Mouse (Mus musculus) kidney, postnatal 14 days (tissue): ENCODE data around the gene Dmd.

Experiments
- DNase-seq: peaks from one replicate; pipeline ENCODE4 v3.0.0; 2022; ENCODE audit warnings: mixed read lengths

Gene Dmd

DNA sequence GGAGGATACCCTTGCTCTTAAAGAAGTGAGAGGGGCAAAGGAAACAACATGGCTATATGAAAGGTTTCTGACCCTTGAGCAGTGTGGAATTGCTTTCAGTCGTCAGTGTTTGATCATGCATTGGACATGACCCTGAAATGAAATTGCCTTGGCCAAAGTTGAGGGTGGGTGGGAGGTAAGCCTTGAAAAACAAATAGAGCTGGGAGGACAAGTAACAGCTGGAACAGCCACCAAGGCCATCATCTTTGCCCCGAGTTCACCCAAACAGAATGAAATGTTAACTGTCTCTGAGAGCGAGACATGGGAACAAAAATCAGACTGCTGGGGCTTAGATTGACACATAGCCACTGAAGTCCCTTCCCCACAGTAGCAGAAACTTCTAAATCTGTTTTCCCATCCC lies 2100.9 kb downstream of the Dmd start:
- DNase-seq = peak; percentile 14

DNA sequence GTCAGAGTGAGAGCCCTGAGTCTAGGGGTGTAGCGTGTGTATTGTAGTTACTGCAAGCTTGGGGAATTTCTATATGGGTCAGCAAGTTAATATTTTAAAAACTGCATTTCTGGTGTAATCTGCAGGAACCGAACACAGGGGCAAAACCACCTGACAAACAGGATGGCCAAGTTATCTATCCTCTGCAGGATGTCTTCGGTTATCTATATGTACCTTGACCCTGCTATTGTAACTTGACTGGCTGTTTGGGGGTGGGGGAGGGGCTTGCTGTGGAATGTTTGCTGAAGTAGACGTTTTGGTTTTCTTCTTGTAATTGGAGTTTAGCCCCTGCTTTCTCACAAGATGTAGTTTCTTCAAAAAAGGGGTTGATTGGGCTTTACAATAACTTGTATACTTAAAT lies 2124.9 kb downstream of the Dmd start:
- DNase-seq = no peak

GRCm38 (mm10) chrX:85076845-85077244 lies 2128.2 kb downstream of the Dmd start:
- DNase-seq = peak; percentile 46

DNA sequence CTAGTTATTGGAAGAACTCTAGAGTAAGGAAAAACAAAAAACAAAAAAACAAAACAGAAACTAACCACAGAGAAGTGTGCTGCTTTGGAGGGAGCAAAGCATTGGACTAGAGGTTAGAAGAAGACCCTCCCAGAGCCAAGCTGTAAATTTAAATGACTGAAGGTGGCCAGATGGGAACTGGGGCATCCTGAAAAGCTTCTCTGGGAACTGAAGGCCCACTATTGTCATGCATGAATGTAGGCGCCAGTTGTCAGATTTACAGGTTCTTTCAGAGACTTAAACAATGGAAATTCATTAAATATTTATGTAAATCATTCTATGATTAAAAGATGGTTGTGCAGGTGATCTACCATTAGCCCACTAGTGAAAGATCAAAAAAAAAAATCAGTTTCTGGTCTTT lies 2128.9 kb downstream of the Dmd start:
- DNase-seq = no peak

DNA sequence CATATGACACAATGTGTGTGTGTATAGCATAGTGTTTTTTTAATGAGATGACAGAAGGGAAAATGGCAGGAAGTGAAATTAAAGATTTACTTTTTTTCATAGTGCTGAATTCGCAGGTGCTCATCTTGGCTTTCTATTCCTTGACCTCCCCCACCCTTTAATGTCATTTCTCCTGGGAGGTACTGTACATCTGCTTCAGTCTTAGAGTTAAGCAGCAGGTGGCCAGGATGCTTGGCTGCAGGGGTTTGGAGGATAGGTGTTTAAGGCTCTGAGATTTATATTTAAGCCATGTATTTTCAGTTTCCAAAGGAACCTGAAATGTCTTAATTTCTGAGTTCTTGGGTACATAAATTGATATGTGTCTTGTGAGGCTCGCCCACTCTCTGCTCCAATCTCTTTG lies 2130.5 kb downstream of the Dmd start:
- no peak for DNase-seq

- DNase-seq = peak; percentile 3
Observed at GRCm38 (mm10) chrX:85084237-85085153, 2135.8 kb downstream of the Dmd start.

DNA sequence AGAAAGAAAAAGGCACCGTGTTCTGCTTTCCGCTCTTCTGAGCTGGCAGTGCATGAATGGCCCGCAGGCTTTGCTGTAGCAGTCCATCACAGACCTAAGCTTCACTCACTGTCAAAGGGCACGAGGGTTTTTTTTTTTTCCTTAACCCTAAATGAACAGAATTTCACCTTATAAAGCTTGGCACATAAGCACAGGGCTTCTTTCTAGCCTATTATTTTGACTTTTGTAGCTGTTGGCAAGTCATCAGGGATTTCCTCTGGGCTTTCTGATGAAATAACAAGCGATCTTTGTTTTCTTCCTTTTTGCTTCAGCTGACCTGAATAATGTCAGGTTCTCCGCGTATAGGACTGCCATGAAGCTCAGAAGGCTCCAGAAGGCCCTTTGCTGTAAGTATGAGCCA lies 2140.8 kb downstream of the Dmd start:
- DNase-seq = no peak

DNA sequence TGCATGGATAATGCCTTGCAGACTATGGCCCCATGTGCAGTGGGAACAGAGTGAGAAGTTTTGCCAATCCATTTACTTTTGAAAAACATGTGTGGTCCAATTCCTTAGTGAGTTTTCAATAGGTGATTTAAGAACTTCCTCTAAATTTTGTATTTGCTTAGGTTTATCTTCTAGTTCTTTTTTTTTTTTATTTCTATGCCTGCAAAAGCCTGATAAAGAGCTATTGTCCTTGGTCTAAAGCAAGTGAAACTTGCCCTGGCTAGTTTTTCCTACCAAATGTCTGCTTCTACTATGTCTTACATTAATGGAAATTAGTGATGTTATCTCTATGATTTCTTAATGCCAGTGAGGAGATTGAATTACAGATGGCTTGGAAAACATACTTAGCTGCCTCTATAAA lies 2144.7 kb downstream of the Dmd start:
- DNase-seq = no peak

GRCm38 (mm10) chrX:85098691-85099090 lies 2150.0 kb downstream of the Dmd start:
- DNase-seq = peak; percentile 19

DNA sequence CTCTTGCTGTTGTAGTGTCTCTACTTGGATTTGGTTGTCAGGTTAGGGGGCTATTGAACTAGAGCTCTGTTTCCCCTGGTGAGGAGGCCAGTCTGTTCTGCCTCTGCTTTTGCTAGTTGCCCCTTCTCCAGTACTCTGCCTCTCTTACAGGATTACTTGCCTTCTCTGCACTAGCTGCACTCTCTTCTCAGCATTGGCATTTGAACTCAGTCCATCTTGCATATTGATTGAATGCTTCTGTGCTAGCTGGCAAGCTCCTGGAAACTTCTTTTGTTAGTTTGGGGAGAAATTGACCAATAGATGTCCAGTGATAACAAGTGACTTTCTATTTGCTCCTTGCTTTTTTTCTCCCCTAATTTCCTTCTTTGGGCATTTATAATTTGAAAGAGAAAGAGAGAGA lies 2163.7 kb downstream of the Dmd start:
- no peak for DNase-seq

DNA sequence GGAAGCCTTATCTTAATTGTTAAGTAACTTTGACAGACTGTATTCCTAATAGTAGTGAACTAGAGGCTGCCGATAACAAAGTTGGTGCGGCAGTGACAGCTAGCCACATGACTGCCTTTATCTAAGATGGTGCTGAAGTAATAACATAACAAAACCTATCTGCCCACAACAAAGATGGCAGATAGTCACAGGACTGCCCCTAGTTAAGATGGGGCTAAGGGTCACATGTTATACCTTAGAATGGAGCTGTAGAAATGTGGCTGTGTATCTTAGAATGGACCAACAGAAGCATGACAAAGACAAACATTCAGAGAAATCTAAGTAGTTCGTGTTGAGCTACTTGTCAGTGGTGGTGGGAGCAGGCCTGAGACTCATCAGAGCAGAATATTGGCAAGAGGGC lies 2184.0 kb downstream of the Dmd start:
- no peak for DNase-seq

DNA sequence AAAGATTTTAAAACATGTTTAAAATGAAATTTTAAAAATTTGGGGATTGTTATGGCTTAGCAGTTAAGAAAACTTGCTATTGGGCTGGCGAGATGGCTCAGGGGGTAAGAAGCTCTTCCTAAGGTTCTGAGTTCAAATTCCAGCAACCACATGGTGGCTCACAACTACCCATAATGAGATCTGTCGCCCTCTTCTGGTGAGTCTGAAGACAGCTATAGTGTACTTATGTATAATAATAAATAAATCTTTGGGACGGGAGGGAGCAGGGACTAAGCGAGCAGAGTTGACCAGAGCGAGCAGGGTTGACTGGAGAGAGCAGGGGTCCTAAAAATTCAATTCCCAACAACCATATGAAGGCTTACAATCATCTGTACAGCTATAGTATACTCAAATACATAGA lies 2188.6 kb downstream of the Dmd start:
- no peak for DNase-seq

DNA sequence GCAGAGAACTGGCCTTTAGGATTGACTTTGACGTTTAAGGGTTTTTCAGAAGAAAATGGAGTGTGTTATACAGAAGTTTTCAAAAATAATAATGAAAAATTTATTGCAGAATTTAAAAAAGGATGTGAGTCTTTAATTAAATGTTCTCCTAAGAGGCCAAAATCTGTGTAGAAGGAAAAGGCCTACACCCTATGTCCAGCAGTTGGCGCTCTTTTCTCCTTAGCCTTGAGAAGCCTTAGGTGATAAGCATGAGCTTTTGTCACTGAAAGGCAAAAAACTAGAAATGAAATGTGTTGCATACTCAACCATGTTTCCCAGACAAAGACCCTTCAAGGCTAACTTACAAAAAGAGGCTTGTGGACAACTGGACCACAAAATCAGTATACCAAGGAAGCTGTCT lies 2222.6 kb downstream of the Dmd start:
- no peak for DNase-seq

- peak; percentile 2 for DNase-seq
Observed at GRCm38 (mm10) chrX:85187565-85187964, 2238.9 kb downstream of the Dmd start.

DNA sequence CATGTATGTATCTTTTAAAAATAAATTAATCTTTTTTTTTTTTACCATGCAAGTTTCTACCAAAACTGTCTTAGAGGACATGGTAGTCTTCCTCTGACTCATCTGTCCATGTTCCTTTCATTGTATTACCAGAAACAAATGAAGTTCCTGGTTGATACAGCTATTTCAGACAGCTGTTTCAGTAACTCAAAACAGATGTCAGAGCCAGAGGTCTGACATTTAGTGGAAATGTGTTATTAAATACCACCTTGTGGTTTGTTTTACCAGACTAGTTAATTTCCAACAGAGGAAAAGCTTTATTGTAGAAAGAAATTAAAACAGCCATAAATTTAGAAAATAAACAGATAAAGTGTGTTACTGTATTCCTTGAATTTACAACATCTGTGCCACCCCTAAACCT lies 2245.2 kb downstream of the Dmd start:
- no peak for DNase-seq

- no peak for DNase-seq
Observed at GRCm38 (mm10) chrX:85197688-85198087, 2249.0 kb downstream of the Dmd start.

DNA sequence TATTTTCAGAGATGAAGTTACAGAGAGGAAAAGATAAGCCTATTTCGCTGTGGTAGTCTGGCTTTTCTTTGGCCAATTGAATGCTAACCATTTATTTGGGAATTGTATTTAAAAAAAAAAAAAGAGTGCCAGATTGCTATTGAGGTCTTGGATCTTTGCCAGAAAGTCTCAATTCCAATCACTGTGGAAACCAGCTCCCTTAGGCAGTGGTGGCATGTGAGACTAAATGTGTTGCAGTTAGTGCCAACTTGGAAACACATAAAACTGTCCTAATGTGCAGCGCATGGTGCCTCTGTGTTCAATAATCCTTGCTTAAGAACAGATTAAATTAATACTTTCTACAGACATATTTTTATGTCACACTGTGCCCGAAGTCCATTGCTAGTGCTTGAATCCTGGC lies 2250.7 kb downstream of the Dmd start:
- peak; percentile 0 for DNase-seq

- no peak for DNase-seq
Observed at GRCm38 (mm10) chrX:85207001-85207400, 2258.3 kb downstream of the Dmd start.

- no peak for DNase-seq
Observed at GRCm38 (mm10) chrX:85226883-85227282, 2278.2 kb downstream of the Dmd start.

GRCm38 (mm10) chrX:85249379-85249778 lies 2300.7 kb downstream of the Dmd start, which contains the start of gene Fthl17a:
Gene Fthl17a, plus strand, starts transcription at chrX:85249679.
- DNase-seq = no peak
